Mouse (Mus musculus) midbrain, embryonic 15.5 days (tissue): ENCODE measurements at regions not wholly inside any gene's neighbourhood (a gene's known extent, or its start where the extent isn't known, plus 50 kb on each side); places are given as distances from the start of the nearest gene placed in this dataset.

Source experiments
- ATAC-seq: fragments of 200-750 bp; cut with Nextera tagmentation; replicated peaks from 2 replicates; pipeline ENCODE4 v1.8.0; 2017; ENCODE audit warnings: moderate TSS enrichment
- H3K27ac ChIP-seq: fragments of 300-500 bp; sonication (generic); 2 replicates; pipeline ENCODE4 v1.5.1; 2015; ENCODE audit warnings: mild to moderate bottlenecking, inconsistent platforms
- H3K27me3 ChIP-seq: fragments of 300-500 bp; sonication (generic); replicated peaks from 2 replicates; pipeline ENCODE4 v1.6.1; 2015; ENCODE audit warnings: inconsistent platforms
- H3K36me3 ChIP-seq: fragments of 300-500 bp; sonication (generic); replicated peaks from 2 replicates; pipeline ENCODE4 v1.6.1; 2015; ENCODE audit warnings: inconsistent platforms
- H3K4me1 ChIP-seq: fragments of 300-500 bp; sonication (generic); 2 replicates; pipeline ENCODE4 v1.6.1; 2015; ENCODE audit warnings: inconsistent platforms
- H3K4me2 ChIP-seq: fragments of 300-500 bp; sonication (generic); 2 replicates; pipeline ENCODE4 v1.6.1; 2015; ENCODE audit warnings: inconsistent platforms, mild to moderate bottlenecking, moderate library complexity
- H3K4me3 ChIP-seq: fragments of 300-500 bp; sonication (generic); 2 replicates; pipeline ENCODE4 v1.5.1; 2015; ENCODE audit warnings: mild to moderate bottlenecking, inconsistent platforms
- H3K9ac ChIP-seq: fragments of 300-500 bp; sonication (generic); 2 replicates; pipeline ENCODE4 v1.6.1; 2015; ENCODE audit warnings: mild to moderate bottlenecking, inconsistent platforms
- H3K9me3 ChIP-seq: fragments of 300-500 bp; sonication (generic); 2 replicates; pipeline ENCODE4 v1.6.1; 2016; ENCODE audit warnings: inconsistent platforms
- WGBS: fragments of 180-500 bp; shearing (Covaris S2); methylation state at CpG from one replicate; pipeline ENCODE4 v1.1.7; 2015; ENCODE audit warnings: mixed read lengths; 5-methylcytosine and 5-hydroxymethylcytosine counted together

DNA sequence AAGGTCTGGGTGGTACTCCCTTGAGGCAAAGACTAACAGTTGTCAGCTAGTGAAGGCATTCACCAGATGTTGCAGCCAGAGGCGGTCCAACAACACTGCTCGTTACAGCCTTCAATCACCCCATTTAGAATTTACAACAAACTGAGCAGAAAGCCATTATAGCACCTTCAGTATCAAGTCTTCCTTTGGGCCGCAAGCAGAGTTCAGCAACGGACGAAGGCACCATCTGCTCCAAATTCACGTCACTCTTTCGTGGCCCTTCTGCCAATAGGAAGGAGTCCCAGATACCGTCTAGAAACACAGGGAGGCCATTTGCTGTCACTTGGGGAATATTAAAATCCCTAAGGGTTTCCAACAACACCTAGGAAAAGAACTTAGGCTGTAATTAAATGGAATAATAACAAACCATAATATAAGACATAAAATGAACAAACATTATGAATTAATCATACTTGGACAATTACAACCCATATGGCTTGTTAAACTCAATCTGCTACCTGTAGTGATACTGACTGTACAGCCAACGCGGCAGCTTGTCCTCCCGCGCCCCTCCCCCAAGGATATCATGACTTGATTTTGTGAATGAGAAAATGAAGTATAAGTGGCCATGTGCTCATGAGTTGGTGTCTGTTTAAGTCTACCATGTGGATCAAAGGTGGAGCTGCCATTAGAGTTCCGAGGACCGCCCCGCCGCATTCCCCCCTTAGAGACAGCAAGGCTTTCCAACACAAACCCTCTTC lies 233.6 kb downstream of the Sp3 start:
- no peaks in the 10 kb centered on the region; the same call in 1 of the 2 replicates for H3K27me3 ChIP-seq
- H3K9me3 ChIP-seq, result no peaks in the 10 kb centered on the region
- 81% methylated on average over 16 of the region's 16 CpGs for WGBS
- no peak overlapping the region for H3K27ac ChIP-seq
- ATAC-seq, result no peak
- H3K4me3 ChIP-seq, result no peak overlapping the region
- H3K4me2 ChIP-seq, result no peak overlapping the region
- H3K4me1 ChIP-seq, result no peaks in the 10 kb centered on the region
- H3K36me3 ChIP-seq, result no peaks in the 10 kb centered on the region
- H3K9ac ChIP-seq, result no peak overlapping the region

DNA sequence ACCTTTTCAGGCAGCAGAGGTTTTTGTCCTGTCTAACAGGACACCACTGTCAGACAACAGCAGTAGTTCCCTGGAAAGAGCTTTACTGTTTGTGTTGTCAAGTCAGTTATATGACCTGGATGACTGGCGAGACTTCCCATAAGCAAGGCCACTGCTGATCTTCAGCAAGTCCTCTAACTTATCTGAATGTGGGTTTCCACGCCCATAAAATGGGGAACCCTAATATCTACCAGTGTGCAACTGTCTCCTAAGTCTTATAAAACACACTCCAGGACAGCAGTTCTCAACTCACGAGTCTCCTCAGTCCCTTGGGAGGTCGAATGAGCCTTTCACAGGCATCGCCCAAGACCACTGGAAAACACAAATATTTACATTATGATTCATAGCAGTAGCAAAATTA lies 232.9 kb downstream of the Sp3 start:
- H3K9ac ChIP-seq, result no peak overlapping the region
- H3K36me3 ChIP-seq, result no peaks in the 10 kb centered on the region
- 91% methylated on average over 5 of the region's 5 CpGs for WGBS
- no peak for ATAC-seq
- H3K4me2 ChIP-seq, result no peak overlapping the region
- no peaks in the 10 kb centered on the region for H3K4me1 ChIP-seq
- no peak overlapping the region for H3K27ac ChIP-seq
- H3K27me3 ChIP-seq, result no peaks in the 10 kb centered on the region; the same call in 1 of the 2 replicates
- no peaks in the 10 kb centered on the region for H3K9me3 ChIP-seq
- H3K4me3 ChIP-seq, result no peak overlapping the region

DNA sequence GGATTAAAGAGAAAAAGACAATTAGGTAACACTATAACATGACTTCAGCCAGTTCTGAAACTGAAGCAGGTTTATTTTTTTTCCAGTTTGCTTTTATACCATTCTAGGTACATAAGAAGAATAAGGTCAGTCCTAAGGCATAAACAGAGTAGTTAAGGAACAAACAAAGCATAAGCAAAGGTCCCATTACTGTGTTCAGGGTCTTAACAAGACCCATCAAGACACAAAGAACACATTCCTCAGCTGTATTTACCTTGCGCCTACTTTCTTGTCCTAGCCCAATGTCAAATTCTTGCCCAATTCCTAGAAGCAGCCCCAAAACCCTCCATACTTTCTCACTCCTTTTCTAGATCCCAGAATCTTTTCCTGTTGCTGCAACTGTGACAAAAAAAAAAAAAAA lies 230.8 kb downstream of the Sp3 start:
- Histone ChIP-seq H3K36me3 (no peaks in the 10 kb centered on the region), H3K9ac (no peak overlapping the region), H3K27ac (no peak overlapping the region), H3K27me3 (no peaks in the 10 kb centered on the region; the same call in 1 of the 2 replicates), H3K4me1 (no peaks in the 10 kb centered on the region), H3K4me3 (no peak overlapping the region), H3K9me3 (no peaks in the 10 kb centered on the region), H3K4me2 (no peak overlapping the region)
- 92% methylated on average over 1 of the region's 1 CpGs for WGBS
- ATAC-seq, result no peak

DNA sequence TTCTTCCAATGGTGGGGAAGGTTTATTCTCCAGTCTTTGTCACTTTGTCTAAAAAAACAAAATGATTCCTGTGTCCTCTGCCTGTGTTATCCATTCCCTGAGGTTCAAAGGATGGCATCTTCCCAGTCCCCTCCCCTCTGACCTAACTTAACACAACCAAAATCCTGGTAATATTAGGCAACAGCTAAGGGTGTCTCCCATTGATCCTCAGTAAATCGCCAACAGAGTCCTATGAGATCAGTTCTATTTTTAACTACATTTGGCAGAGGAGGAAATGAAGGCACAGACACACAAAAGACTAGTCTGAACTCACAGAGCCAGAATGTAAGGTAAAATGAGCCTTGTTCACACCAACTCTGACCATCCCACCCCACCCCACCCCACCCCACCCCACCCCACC lies 228.8 kb downstream of the Sp3 start:
- no peak overlapping the region for H3K27ac ChIP-seq
- H3K27me3 ChIP-seq, result no peaks in the 10 kb centered on the region; the same call in 1 of the 2 replicates
- H3K36me3 ChIP-seq, result no peaks in the 10 kb centered on the region
- WGBS, result 69% methylated on average over 1 of the region's 1 CpGs
- no peak for ATAC-seq
- no peak overlapping the region for H3K4me2 ChIP-seq
- no peaks in the 10 kb centered on the region for H3K4me1 ChIP-seq
- H3K4me3 ChIP-seq, result no peak overlapping the region
- no peak overlapping the region for H3K9ac ChIP-seq
- H3K9me3 ChIP-seq, result no peaks in the 10 kb centered on the region

DNA sequence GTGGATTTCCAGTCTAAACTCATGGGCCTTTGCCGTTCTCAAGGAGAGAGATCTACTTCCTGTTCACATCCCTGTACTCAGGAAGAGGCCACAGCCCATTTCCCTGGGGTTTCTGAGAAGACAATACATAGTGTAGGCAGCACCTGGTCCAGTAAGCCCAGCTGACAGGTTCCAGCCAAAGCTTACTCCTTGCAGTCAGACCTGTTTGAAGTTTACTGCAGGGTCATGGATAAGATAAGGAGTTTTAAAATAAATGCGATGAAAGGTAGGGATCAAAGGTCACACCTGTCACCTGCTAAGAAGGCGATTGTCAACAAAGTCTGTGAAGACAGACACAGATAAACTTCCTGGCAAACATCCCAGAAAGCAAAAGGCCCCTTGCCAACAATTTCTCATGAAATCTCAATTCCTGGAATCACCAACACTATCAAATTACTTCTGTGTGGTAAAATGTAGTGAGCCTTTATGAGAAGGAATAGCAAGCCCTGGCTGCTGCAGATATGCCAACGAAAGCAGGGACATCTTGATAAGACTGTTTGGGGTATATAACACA lies 227.5 kb downstream of the Sp3 start:
- 84% methylated on average over 4 of the region's 4 CpGs for WGBS

DNA sequence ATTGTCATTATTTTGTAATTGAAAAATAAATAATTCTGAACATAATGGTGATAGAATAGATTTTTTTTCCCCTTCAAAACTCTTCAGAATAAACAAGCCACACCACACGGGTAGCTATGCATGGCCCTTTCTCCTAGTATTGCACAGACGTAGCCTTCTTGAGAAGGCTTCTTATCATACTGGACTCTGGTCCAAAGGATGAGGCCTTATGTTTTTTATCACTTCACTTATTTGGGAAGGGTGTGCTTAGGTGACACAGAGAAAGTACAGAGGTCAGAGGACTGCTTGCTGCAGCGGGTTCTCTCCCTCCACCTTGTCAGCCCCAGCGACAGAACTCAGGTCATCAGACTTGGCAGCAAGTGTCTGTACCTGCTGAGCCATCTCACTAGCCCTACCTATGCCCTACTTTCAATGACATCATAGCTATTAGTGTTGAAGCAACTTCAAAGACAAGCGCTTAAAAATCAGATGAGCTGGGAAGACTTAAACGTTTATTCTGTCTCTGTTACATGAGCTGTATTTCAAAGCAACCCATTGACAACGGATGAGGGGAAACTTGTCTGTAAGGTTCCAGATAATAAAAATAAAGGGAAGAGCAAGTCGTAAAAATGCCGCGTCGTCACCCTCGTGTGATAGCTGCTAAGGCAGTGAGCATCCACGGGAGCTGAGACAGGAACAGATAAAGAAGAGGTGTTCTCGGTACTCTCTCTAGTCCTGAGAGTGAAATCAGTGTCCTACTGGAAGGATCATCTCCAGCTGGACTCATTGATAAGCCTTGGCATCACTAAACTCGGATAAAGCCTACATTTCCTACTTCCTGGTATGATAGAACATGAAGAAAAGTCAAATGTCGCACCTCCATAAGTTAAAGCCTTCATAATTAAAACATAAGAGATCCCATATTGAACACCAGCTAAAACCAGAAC lies 226.2 kb downstream of the Sp3 start:
- WGBS, result 92% methylated on average over 16 of the region's 16 CpGs
- H3K27me3 ChIP-seq, result no peaks in the 10 kb centered on the region
- no peaks in the 10 kb centered on the region for H3K4me1 ChIP-seq
- H3K4me2 ChIP-seq, result no peak overlapping the region
- H3K36me3 ChIP-seq, result no peaks in the 10 kb centered on the region
- no peak overlapping the region for H3K27ac ChIP-seq
- no peak overlapping the region for H3K9ac ChIP-seq
- no peaks in the 10 kb centered on the region for H3K9me3 ChIP-seq
- ATAC-seq, result no peak
- H3K4me3 ChIP-seq, result no peak overlapping the region

More for the DNA sequence above, 227.5 kb downstream of the Sp3 start:
- no peaks in the 10 kb centered on the region for H3K9me3 ChIP-seq
- ATAC-seq, result no peak
- H3K27me3 ChIP-seq, result no peaks in the 10 kb centered on the region; the same call in 1 of the 2 replicates
- no peaks in the 10 kb centered on the region for H3K36me3 ChIP-seq
- H3K4me3 ChIP-seq, result no peak overlapping the region
- H3K27ac ChIP-seq, result no peak overlapping the region
- H3K4me2 ChIP-seq, result no peak overlapping the region
- H3K4me1 ChIP-seq, result no peaks in the 10 kb centered on the region
- H3K9ac ChIP-seq, result no peak overlapping the region

DNA sequence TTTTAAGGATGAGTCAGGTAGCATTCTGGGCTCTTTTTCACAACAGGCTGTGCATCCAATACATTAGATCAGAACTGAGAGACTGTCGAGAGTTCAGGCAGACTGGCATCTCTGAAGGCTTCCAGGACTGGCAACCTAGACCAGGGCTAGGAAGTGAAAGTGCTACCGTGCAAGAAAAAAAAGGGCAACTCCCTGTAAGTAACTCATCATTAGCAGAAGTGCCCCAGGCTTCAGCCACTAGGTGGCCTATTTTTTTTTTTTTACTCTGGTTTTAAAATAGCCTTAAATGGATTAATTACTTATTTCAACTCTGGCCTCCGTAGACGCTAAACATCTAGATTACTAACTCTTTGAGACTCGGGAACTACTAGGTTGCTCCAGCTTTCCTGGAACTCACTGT lies 216.8 kb downstream of the Sp3 start:
- no peak overlapping the region for H3K4me2 ChIP-seq
- no peaks in the 10 kb centered on the region for H3K9me3 ChIP-seq
- H3K4me3 ChIP-seq, result no peak overlapping the region
- no peaks in the 10 kb centered on the region for H3K36me3 ChIP-seq
- H3K9ac ChIP-seq, result no peak overlapping the region
- no peaks in the 10 kb centered on the region for H3K4me1 ChIP-seq
- H3K27ac ChIP-seq, result no peak overlapping the region
- WGBS, result 85% methylated on average over 5 of the region's 5 CpGs
- H3K27me3 ChIP-seq, result no peaks in the 10 kb centered on the region
- ATAC-seq, result no peak

DNA sequence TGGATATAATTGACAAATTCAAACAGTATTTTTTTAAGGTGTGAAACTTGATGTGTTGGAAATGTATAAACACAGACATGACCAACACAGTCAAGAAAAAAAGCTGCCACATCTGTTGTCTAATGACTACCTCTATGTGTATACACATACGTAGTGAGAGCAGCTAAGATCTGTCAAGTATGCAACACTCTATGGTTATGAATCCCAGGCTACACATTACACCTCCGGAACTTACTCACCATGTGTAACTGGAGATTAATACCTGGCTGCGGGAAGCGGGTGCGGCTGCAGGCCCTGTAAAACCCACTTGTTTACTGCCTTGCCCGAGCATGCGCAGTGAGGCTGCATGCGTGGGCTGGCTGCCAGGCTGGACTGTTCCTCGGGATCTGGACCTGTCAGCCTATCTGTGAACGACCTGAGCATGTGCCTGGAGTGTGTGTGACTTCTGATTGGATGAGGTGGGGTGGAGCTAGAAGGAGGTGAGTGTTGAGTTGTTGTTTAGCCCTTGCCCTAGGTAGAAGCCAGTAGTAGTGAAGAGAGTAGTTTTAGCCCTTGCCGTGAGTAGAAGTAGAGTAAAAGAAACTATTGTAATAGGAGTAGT lies 211.1 kb downstream of the Sp3 start:
- H3K4me3 ChIP-seq, result no peak overlapping the region
- 90% methylated on average over 11 of the region's 11 CpGs for WGBS
- H3K4me1 ChIP-seq, result no peaks in the 10 kb centered on the region
- H3K27ac ChIP-seq, result no peak overlapping the region
- H3K36me3 ChIP-seq, result no peaks in the 10 kb centered on the region
- no peaks in the 10 kb centered on the region for H3K27me3 ChIP-seq
- no peak for ATAC-seq
- H3K9me3 ChIP-seq, result no peaks in the 10 kb centered on the region
- H3K9ac ChIP-seq, result no peak overlapping the region
- no peak overlapping the region for H3K4me2 ChIP-seq

DNA sequence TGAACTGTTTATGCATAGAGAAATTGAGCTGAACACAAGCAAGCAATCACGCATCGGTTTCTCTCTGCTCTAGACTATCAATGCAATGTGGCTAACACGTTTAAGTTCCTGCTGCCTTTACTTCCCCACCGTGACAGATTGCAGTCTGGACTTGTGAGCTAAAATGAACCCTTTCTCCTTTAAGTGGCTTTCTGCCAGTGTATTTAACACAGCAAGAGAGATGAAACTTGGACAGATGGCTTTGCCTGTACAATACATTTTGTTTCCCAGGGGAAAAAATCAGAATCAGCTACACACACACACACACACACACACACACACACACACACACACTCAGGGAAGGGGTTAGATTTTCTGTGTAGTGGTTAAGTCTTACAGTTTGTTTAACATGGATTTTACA lies 206.8 kb downstream of the Sp3 start:
- 61% methylated on average over 4 of the region's 4 CpGs for WGBS
- Histone ChIP-seq H3K4me1 (no peaks in the 10 kb centered on the region), H3K9ac (no peak overlapping the region), H3K27ac (no peak overlapping the region), H3K27me3 (no peaks in the 10 kb centered on the region), H3K4me3 (no peak overlapping the region), H3K9me3 (no peaks in the 10 kb centered on the region), H3K36me3 (no peaks in the 10 kb centered on the region), H3K4me2 (no peak overlapping the region)
- no peak for ATAC-seq

DNA sequence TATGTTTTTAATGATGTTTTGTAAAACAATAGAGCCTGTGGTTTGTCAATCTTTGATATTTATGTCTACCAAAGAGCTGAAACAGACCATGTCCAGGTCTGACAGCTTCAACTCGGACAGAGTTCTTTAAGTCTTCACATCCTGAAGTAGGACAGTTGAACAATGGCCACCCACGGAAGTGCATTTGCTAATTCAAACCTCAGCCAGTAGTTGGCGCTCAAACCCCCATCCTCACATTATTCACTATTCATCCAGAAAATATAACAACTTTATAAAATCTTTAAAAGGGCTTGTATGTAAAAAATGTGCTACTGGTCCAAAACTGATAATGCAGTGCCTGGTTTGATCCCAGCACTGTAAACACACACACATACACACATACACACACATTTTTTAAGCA lies 202.9 kb downstream of the Sp3 start:
- WGBS, result 41% methylated on average over 3 of the region's 3 CpGs
- no peak for ATAC-seq

DNA sequence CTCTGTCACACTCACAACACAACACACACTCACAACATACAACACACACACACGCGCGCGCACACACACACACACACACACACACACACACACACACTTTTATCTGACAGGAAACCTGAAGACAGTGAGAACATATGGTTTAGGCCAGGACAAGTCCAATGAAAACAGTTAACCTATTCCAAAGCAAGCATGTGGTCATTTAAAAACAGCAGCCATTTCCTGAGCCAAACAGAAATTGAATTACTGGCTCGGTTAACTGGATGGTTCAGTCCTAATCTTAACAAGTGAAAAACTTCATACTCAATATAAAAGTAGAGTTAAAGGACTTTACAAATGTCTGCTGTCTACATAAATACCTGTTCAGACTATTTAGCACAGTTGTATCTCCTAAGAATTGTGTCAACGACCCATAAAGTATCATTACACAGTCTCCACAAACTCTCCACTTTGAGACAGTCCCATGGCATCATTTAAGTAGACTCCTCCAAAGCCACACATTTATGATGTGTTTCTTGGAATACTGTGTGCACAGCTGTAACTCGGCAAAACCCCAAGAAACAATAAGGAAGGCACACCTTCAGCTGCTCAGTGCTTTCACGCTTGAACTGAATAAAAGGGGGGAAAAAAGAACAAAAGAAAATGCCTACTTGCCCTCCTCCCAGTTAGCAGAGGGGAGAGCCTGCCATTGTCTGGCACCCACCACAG lies 202.3 kb downstream of the Sp3 start:
- Histone ChIP-seq H3K4me2 (no peak overlapping the region), H3K27ac (no peak overlapping the region), H3K9me3 (no peaks in the 10 kb centered on the region), H3K36me3 (no peaks in the 10 kb centered on the region), H3K4me1 (peaks cover 10% of the 10 kb centered on the region), H3K9ac (no peak overlapping the region), H3K27me3 (no peaks in the 10 kb centered on the region), H3K4me3 (no peak overlapping the region)
- ATAC-seq, result no peak
- WGBS, result 82% methylated on average over 8 of the region's 8 CpGs

More for the DNA sequence above, 202.9 kb downstream of the Sp3 start:
- Histone ChIP-seq H3K27me3 (no peaks in the 10 kb centered on the region), H3K4me1 (peaks cover 10% of the 10 kb centered on the region), H3K9ac (no peak overlapping the region), H3K36me3 (no peaks in the 10 kb centered on the region), H3K4me3 (no peak overlapping the region), H3K27ac (no peak overlapping the region), H3K9me3 (no peaks in the 10 kb centered on the region), H3K4me2 (no peak overlapping the region)
